Comparison of ENCODE assay signal across 8 mouse cellular contexts in the genomic region with DNA sequence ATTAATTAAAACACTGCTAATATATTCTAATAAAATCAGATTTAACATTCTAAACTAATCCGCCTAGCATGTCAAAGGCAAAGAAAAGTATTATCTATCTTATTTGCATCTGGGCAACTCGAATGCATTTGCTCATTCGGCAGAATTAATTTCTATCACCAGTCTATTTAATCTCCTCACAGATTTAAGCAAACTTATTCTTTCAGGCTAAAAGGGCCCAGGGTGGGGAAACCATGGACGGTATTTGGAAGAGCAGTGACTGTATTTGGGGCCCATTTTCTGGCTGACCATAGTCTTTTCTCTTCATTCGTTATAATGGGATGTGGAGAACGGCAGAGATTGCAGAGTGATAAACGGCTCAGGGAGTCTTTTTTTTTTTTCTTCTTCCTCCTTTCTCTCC.
DNase-seq lines count a peak whose midpoint lies in the region; ATAC-seq and TF ChIP-seq lines count a peak whose summit lies in the region.

No protein-coding gene starts in this region.

- H3K9me3 ChIP-seq in embryonic facial prominence, embryonic 15.5 days (replicated peaks) = no peaks in the 10 kb centered on the region
- H3K9me3 ChIP-seq in hindbrain, postnatal 0 days (ENCODE audit: low read length) = no peaks in the 10 kb centered on the region
- H3K9me3 ChIP-seq in neural tube, embryonic 13.5 days = no peaks in the 10 kb centered on the region

- ATAC-seq in embryonic facial prominence, embryonic 15.5 days (ENCODE audit: insufficient number of reproducible peaks, low FRiP score, low TSS enrichment, low read depth) = no peak
- ATAC-seq in hindbrain, postnatal 0 days = no peak
- ATAC-seq in neural tube, embryonic 13.5 days (ENCODE audit: low read depth) = no peak

- peaks cover 14% of the 10 kb centered on the region for H3K36me3 ChIP-seq in embryonic facial prominence, embryonic 15.5 days
- peaks cover 1% of the 10 kb centered on the region; the same call in 1 of the 2 replicates for H3K36me3 ChIP-seq in hindbrain, postnatal 0 days (ENCODE audit: insufficient read depth, low read length)
- peaks cover 36% of the 10 kb centered on the region for H3K36me3 ChIP-seq in neural tube, embryonic 13.5 days

- 12% methylated on average over 7 of the region's 7 CpGs for WGBS in embryonic facial prominence, embryonic 15.5 days
- 6% methylated on average over 7 of the region's 7 CpGs for WGBS in hindbrain, postnatal 0 days
- WGBS in neural tube, embryonic 13.5 days = 17% methylated on average over 7 of the region's 7 CpGs

- peak overlapping the region; percentile 65 for H3K4me3 ChIP-seq in layer of hippocampus, adult 2 months
- peak overlapping the region; percentile 33 for H3K4me3 ChIP-seq in embryonic facial prominence, embryonic 15.5 days (replicated peaks)
- peak overlapping the region; percentile 80 for H3K4me3 ChIP-seq in hindbrain, postnatal 0 days (ENCODE audit: low read length)
- H3K4me3 ChIP-seq in neural tube, embryonic 13.5 days = peak overlapping the region; percentile 90

- H3K4me2 ChIP-seq in embryonic facial prominence, embryonic 15.5 days (replicated peaks) = peak overlapping the region; percentile 40
- H3K4me2 ChIP-seq in hindbrain, postnatal 0 days (ENCODE audit: low read depth, low read length) = peak overlapping the region; percentile 56
- H3K4me2 ChIP-seq in neural tube, embryonic 13.5 days = peak overlapping the region; percentile 83

- no peaks in the 10 kb centered on the region for H3K27me3 ChIP-seq in embryonic facial prominence, embryonic 15.5 days
- no peaks in the 10 kb centered on the region for H3K27me3 ChIP-seq in hindbrain, postnatal 0 days (ENCODE audit: insufficient read depth, low read length)
- H3K27me3 ChIP-seq in neural tube, embryonic 13.5 days = no peaks in the 10 kb centered on the region

- H3K27ac ChIP-seq in layer of hippocampus, adult 2 months = peak overlapping the region; percentile 79
- H3K27ac ChIP-seq in embryonic facial prominence, embryonic 15.5 days (replicated peaks) = peak overlapping the region; percentile 74
- H3K27ac ChIP-seq in hindbrain, postnatal 0 days = peak overlapping the region; percentile 84
- peak overlapping the region; percentile 100 for H3K27ac ChIP-seq in neural tube, embryonic 13.5 days (replicated peaks)

- no peak for DNase-seq in layer of hippocampus, adult 2 months (ENCODE audit: low spot score in 2 of 2)
- no peak for DNase-seq in layer of hippocampus, adult 18-20 months (ENCODE audit: low spot score in 2 of 2)
- no peak for DNase-seq in hindbrain, postnatal 0 days (ENCODE audit: low spot score)
- DNase-seq in spleen, postnatal 36 days (ENCODE audit: low spot score in 2 of 2) = no peak
- no peak for DNase-seq in lung, adult 18-20 months
- no peak for DNase-seq in urinary bladder, postnatal 36 days (ENCODE audit: low spot score in 2 of 2)

- TF ChIP-seq CTCF in layer of hippocampus, adult 2 months (conservative IDR thresholded peaks at IDR 0.05) = no peak
- TF ChIP-seq CTCF in hindbrain, postnatal 0 days (IDR thresholded peaks at IDR 0.05; ENCODE audit: low read depth) = no peak

- H3K9ac ChIP-seq in embryonic facial prominence, embryonic 15.5 days = peak overlapping the region; percentile 15; the same call in 1 of the 2 replicates
- peak overlapping the region; percentile 95 for H3K9ac ChIP-seq in hindbrain, postnatal 0 days (replicated peaks; ENCODE audit: low read length)
- peak overlapping the region; percentile 100 for H3K9ac ChIP-seq in neural tube, embryonic 13.5 days

- H3K4me1 ChIP-seq in embryonic facial prominence, embryonic 15.5 days = peaks cover 40% of the 10 kb centered on the region
- peaks cover 18% of the 10 kb centered on the region for H3K4me1 ChIP-seq in hindbrain, postnatal 0 days (ENCODE audit: insufficient read depth, low read length)
- peaks cover 45% of the 10 kb centered on the region for H3K4me1 ChIP-seq in neural tube, embryonic 13.5 days (replicated peaks)

Comparison
In these comparisons a context has a peak if more than half of its experiments do, and no peak if none do; other contexts are left out.
1. H3K4me3 ChIP-seq: peak in every context shown above with its lines; median percentile 90 in neural tube, embryonic 13.5 days; 80 in hindbrain, postnatal 0 days; 65 in layer of hippocampus, adult 2 months; 33 in embryonic facial prominence, embryonic 15.5 days.
2. H3K9ac ChIP-seq: peak in every context shown above with its lines; median percentile 100 in neural tube, embryonic 13.5 days; 95 in hindbrain, postnatal 0 days; 15 in embryonic facial prominence, embryonic 15.5 days.